Mouse (Mus musculus) liver, adult 2 months (tissue): ENCODE data around the gene Gm3029.
"Not testable (repeated sequence)": the region's sequence is repeated elsewhere in the genome, so short reads cannot be mapped to it uniquely, and the experiment has no call there.

Experiments used
- CTCF ChIP-seq: fragments of 200-500 bp; IDR thresholded peaks from 2 replicates; pipeline ENCODE4 v1.5.1; 2011; ENCODE audit warnings: low read depth, low read length, control low read depth
- POLR2A ChIP-seq: fragments of 200-500 bp; IDR thresholded peaks from 2 replicates; pipeline ENCODE4 v1.6.1; 2011; ENCODE audit warnings: low read length, control low read depth; ENCODE audit not compliant: insufficient read depth; ENCODE audit errors: extremely low read depth

GRCm38 (mm10) chr14:3931456-3931855, at the start of gene Gm3029:
- TF ChIP-seq CTCF, POLR2A: not testable (repeated sequence)
